Mouse (Mus musculus) kidney, adult 2 months (tissue): Measurements from ENCODE around the gene Kcnj9.

Experiments used
- CTCF ChIP-seq: fragments of 200-500 bp; conservative IDR thresholded peaks from 2 replicates; pipeline ENCODE4 v1.5.1; 2011; ENCODE audit warnings: low read depth, mild to moderate bottlenecking, control low read depth, low read length, moderate library complexity, mixed read lengths; ENCODE audit not compliant: insufficient read depth, insufficient read length
- POLR2A ChIP-seq: fragments of 200-500 bp; IDR thresholded peaks from one replicate; pipeline ENCODE4 v1.6.1; 2011; ENCODE audit warnings: low read depth, low read length, control low read depth

GRCm38 (mm10) chr1:172355336-172355735 is 26.2 kb upstream of the Kcnj9 start:
- TF ChIP-seq CTCF (no peak), POLR2A (no peak)
